Mouse (Mus musculus) brain, embryonic 14.5 days (tissue): ENCODE measurements around the gene Traf7.

Experiments used
- CTCF ChIP-seq: fragments of 200-500 bp; IDR thresholded peaks from 2 replicates; pipeline ENCODE4 v1.5.1; 2012; ENCODE audit warnings: inconsistent platforms, mild to moderate bottlenecking, moderate library complexity, borderline replicate concordance; ENCODE audit not compliant: insufficient read depth, insufficient read length; ENCODE audit errors: extremely low read depth
- POLR2A ChIP-seq: fragments of 200-500 bp; IDR thresholded peaks from 2 replicates; pipeline ENCODE4 v1.6.1; 2012; ENCODE audit warnings: mild to moderate bottlenecking, inconsistent platforms, borderline replicate concordance; ENCODE audit not compliant: poor library complexity, insufficient read depth, insufficient read length, severe bottlenecking; ENCODE audit errors: extremely low read depth

- TF ChIP-seq CTCF (no peak), POLR2A (no peak)
Observed at GRCm38 (mm10) chr17:24473612-24474275, 54.0 kb downstream of the Traf7 start, which contains the start of gene Bricd5.
